Mouse (Mus musculus) megakaryocyte, adult 5-6 weeks (primary cell): ENCODE data around the gene Mn1. TPM values are rescaled to one million over a fixed set of nuclear protein-coding genes. Genes with fewer than 3 reads are reported as not detected.

Experiments used
- ATAC-seq: 2 replicates; pipeline ENCODE4 v1.8.0; 2016; ENCODE audit warnings: mild to moderate bottlenecking, inconsistent platforms; ENCODE audit not compliant: poor library complexity, severe bottlenecking
- total RNA-seq, 2 experiments: library from RNA; stranded (forward) in 1 of 2; stranded (reverse) in 1 of 2; fragments of 153-499, 151-499 nt in 1 of 2; fragments of 221-1000, 200-1000 nt in 1 of 2; gene quantifications; 2 replicates each; pipeline versions ENCODE4 v1.2.3 to v1.2.4; 2015 to 2017

The Mn1 gene
- total RNA-seq, 2 experiments from 2014 or later = 0.15 TPM; not detected in 1

- no peak for ATAC-seq
Measured at GRCm38 (mm10) chr5:111429726-111430125, 12.6 kb downstream of the Mn1 start.

DNA sequence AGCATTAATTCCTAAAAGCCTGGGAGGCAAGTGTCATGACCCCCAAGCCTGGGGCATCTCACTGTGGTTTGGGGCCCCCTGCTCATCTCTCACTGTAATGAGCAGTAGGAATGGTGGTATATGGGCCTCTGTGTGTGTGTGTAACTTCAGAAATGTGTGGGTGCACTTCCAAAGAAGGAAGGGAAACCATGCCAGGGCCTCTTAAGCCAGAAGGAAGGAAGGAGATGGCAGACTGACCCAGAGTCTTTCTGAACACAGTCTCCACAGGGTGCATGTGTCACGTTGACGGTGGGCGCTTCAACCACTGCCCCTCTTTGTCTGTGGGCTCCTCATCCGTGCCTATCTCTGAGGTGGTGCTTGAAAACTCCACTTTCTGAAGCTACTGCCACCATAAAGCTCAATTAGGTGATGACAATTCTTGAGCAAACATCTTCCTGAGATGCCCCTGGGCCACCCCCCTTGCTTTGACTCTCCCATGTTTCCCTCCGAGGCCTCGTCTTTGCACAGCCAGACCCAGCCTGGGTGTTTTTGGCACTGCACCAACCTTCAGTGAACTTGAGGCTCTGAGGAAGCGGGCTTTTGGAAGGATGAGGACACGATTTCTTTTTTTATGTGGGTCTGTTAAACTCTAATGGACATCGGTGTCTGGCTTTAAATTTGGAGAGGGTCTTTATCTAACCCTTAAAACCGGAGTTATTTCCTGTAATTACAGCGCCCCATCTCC is 14.0 kb downstream of the Mn1 start:
- no peak for ATAC-seq

DNA sequence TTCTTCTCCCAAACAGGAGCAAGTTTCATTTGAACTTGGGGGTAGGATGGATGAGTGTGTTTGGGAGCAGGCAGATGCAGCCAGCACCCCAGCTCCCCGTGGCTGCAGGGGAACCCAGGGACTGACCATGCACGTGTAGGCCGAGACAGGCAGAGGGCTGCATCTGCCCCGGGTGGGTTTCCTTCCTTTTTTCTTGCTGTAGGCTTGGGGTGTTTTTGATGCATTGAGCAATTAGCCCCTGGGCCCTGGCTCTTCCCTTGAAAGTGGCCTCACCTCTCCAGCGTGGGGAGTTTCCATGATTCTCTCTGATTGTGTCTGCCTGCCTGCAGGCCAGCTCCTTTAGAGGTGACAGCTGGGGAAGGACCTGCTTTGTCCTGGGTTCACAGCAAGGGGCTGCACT is 15.7 kb downstream of the Mn1 start:
- ATAC-seq = peak; percentile 46

DNA sequence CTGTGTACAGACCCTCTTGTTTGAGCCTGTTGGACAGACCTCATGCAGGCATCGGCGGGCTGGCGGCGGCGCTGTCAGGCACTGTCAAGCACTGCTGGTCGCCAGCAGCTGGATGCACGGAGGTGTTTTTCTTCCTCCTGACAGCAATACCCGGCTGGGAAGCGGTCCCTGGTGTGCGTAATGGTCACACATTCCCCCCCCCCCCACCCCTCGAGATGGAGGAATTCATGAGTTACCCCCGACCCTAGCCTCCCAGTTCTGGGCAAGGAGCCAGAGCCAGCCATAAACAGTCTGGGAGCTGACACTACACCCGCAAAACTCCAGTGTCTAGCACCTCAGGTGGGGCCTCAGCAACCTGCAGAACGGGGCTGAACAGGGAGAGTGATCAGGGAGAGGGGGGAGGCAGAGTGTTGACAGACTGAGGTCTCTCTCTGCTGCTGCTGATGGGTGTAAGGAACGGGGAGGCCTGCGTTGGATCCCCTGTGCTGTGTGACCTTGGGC is 17.2 kb downstream of the Mn1 start:
- no peak for ATAC-seq

GRCm38 (mm10) chr5:111436260-111436659 is 19.1 kb downstream of the Mn1 start:
- ATAC-seq = no peak

DNA sequence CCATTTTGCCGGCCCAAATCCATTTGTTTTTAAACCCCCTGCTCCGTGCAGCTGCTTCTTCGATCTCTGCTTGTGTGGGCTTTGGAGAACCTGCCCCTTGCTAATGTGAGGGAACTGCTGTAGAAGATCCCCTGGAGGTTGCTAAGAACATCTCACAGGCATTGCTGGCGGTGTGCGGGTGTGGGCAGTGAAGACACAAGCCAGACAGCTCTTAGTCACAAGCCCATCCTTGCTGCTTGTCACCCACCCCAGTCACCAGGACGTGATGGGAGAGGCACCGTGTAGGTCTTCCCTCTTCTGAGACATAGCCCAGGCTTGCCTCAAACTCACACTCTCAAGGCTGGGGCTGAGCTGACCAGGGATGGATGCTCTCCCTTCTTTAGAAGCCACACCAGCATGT is 20.0 kb downstream of the Mn1 start:
- no peak for ATAC-seq

- no peak for ATAC-seq
Measured at GRCm38 (mm10) chr5:111438336-111438735, 21.2 kb downstream of the Mn1 start.

DNA sequence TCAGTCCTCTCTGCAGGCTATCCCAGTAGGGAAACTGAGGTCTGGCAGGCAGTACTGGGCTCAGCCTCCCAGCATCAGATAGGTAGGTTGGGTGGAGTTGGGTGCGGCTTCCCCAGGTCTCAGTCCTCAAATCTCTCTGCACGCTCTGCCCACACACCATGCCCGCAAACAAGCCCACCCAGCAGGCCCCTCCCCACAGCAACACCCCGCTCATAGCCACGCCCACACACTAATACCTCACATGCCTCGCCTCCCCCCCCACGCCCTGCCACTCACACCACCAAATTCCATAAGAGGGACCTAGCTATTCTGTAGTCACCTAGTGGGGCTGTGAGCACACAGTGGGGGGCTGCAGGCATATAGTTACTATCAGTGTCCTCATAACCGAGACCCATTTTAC is 21.7 kb downstream of the Mn1 start:
- ATAC-seq = no peak

DNA sequence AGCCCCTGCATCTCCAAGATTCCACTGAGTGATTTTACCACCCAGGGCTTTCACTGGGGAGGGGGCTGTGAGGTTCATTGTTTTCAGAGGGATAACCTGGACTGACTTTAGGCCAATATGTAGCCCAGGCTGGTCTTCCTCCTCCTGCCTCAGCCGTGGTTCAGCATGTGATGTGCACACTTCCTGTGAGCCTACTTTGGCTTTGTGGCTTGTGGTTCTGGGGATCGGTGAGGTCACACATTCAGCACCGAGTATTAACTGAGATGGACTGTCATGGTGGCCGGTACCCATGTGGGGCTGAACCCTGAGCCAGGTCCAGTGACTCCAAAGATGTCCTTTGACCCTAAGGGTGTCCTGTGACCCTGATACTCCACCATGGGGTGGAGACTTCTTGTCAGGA is 23.1 kb downstream of the Mn1 start:
- ATAC-seq = peak; percentile 44

- no peak for ATAC-seq
Measured at GRCm38 (mm10) chr5:111442151-111442871, 25.1 kb downstream of the Mn1 start.

DNA sequence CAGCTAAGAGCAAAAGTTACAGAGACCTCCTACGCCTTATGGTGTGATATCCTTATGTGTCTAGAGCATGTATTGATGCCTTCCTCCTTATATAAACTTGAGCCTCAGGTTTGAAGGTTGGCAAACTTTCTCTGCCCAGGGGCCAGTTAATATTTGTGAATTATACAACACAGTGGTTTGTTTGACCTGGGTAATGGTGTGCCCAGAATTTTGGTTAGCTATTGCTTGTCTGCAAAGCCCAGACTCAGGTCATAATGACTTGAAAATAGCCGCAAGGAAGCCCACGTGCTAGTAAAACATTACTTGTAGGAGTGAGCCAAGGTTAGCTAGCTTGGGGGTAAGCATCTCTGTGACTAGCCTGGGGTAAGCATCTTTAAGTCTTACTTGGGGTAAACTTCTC is 26.5 kb downstream of the Mn1 start:
- ATAC-seq = no peak

- no peak for ATAC-seq
Measured at GRCm38 (mm10) chr5:111444361-111444760, 27.2 kb downstream of the Mn1 start.

DNA sequence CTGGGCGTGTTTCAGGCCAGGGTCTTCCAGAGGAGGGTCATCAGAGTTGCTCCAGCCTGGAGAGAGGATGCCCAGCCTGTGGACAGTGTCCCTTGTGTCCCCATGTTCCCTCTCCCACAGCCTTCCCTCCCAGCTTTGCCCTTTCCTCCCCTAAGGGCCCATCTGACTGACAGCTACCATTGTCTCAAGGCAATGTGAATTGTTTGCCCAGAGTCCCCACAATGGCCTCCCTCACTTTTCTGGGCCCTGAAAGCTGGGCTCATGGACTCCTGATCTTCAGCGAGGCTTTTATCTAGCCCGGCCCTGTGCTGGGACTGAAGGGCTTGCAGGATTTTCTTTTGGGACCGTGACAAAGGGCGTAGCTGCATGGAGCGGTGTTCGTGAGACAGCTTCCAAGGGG is 29.5 kb downstream of the Mn1 start:
- ATAC-seq = no peak

GRCm38 (mm10) chr5:111449700-111450099 is 32.5 kb downstream of the Mn1 start:
- 0 out of 2 replicates have a peak, but pooled peaks have one; percentile 26 for ATAC-seq

DNA sequence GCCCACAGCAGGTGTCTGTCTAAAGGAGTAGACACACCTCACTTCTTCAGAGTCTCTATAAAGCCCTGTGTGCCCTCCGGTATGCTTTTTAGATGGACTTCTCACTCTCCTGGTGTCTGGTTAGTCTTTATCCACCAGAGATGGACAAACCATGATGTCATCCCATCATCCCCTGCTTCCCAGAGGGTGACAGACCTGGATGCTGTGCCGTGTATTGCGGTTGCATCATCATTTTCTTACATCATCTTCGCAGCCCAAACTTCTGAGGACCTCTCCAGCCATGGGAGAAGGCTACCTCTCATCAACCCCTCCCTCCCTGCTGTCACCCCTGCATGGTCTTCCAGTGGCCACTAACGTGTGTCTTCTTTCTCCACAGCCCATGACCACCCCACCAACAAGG is 37.1 kb downstream of the Mn1 start:
- no peak for ATAC-seq

- no peak for ATAC-seq
Measured at GRCm38 (mm10) chr5:111454876-111455275, 37.7 kb downstream of the Mn1 start.

- ATAC-seq = no peak
Measured at GRCm38 (mm10) chr5:111458675-111459074, 41.5 kb downstream of the Mn1 start.

- ATAC-seq = no peak
Measured at GRCm38 (mm10) chr5:111465811-111466299, 48.7 kb downstream of the Mn1 start.

- ATAC-seq = no peak
Measured at GRCm38 (mm10) chr5:111466429-111466828, 49.3 kb downstream of the Mn1 start.

- no peak for ATAC-seq
Measured at GRCm38 (mm10) chr5:111467699-111468098, 50.5 kb downstream of the Mn1 start.

- ATAC-seq = no peak
Measured at GRCm38 (mm10) chr5:111469195-111469882, 52.2 kb downstream of the Mn1 start.
